Mouse (Mus musculus) heart, embryonic 13.5 days (tissue): ENCODE results near the gene Hnf1a. TPM values are rescaled to one million over a fixed set of nuclear protein-coding genes. Genes with fewer than 3 reads are reported as not detected.
A peak's percentile ranks its signal among the peaks of the same experiment; 100 is the strongest.

Experiments used
- ATAC-seq: fragments of 200-750 bp; cut with Nextera tagmentation; 2 replicates; pipeline ENCODE4 v1.8.0; 2017; ENCODE audit warnings: moderate TSS enrichment; ENCODE audit not compliant: insufficient number of reproducible peaks, low FRiP score, low TSS enrichment; ENCODE audit errors: extremely low read depth
- H3K27ac ChIP-seq: fragments of 300-500 bp; sonication (generic); replicated peaks from 2 replicates; pipeline ENCODE4 v1.5.1; 2015; ENCODE audit warnings: moderate library complexity, mild to moderate bottlenecking, inconsistent platforms
- H3K27me3 ChIP-seq: fragments of 300-500 bp; sonication (generic); replicated peaks from 2 replicates; pipeline ENCODE4 v1.6.1; 2015; ENCODE audit warnings: mild to moderate bottlenecking, inconsistent platforms
- H3K36me3 ChIP-seq: fragments of 300-500 bp; sonication (generic); 2 replicates; pipeline ENCODE4 v1.6.1; 2015; ENCODE audit warnings: mild to moderate bottlenecking, inconsistent platforms
- H3K4me1 ChIP-seq: fragments of 300-500 bp; sonication (generic); 2 replicates; pipeline ENCODE4 v1.6.1; 2015; ENCODE audit warnings: inconsistent platforms
- H3K4me2 ChIP-seq: fragments of 300-500 bp; sonication (generic); 2 replicates; pipeline ENCODE4 v1.6.1; 2015; ENCODE audit warnings: inconsistent platforms, mild to moderate bottlenecking, moderate library complexity
- H3K4me3 ChIP-seq: fragments of 300-500 bp; sonication (generic); 2 replicates; pipeline ENCODE4 v1.5.1; 2015; ENCODE audit warnings: moderate library complexity, mild to moderate bottlenecking, inconsistent platforms
- H3K9ac ChIP-seq: fragments of 300-500 bp; sonication (generic); 2 replicates; pipeline ENCODE4 v1.6.1; 2015; ENCODE audit warnings: inconsistent platforms, mild to moderate bottlenecking, moderate library complexity
- H3K9me3 ChIP-seq: fragments of 300-500 bp; sonication (generic); 2 replicates; pipeline ENCODE4 v1.6.1; 2016; ENCODE audit warnings: inconsistent platforms
- WGBS: fragments of 180-500 bp; shearing (Covaris S2); methylation state at CpG from one replicate; pipeline ENCODE4 v1.1.7; 2015; ENCODE audit warnings: mixed read lengths; 5-methylcytosine and 5-hydroxymethylcytosine counted together
- polyA plus RNA-seq: library from polyadenylated mRNA; unstranded; fragments of >200 nt; fragmentation: Nextera tagmentation; extraction: Ambion mirVana; gene quantifications from 2 replicates; pipeline ENCODE4 v1.2.1, GENCODE M21; 2015

Gene Hnf1a
- polyA plus RNA-seq, result 0.13 and 0.17 TPM in 2 replicates

- no peaks in the 10 kb centered on the region for H3K9me3 ChIP-seq
- no peak within 1 kb of the TSS for H3K4me3 ChIP-seq
- no peaks in the 10 kb centered on the region for H3K36me3 ChIP-seq
- H3K4me2 ChIP-seq, result no peak within 1 kb of the TSS
- no peak within 1 kb of the TSS for H3K27ac ChIP-seq
- H3K4me1 ChIP-seq, result peaks cover 4% of the 10 kb centered on the region
- H3K9ac ChIP-seq, result 0 out of 2 replicates have a peak within 1 kb of the TSS, but pooled peaks have one; percentile 33
- WGBS, result 80% methylated on average over 17 of the region's 17 CpGs
- no peak for ATAC-seq
- peaks cover 41% of the 10 kb centered on the region for H3K27me3 ChIP-seq
These were observed at the start of gene Hnf1a for GRCm38 (mm10) chr5:114970824-114971227. TSS of gene Hnf1a (minus strand) at chr5:114971094.

DNA sequence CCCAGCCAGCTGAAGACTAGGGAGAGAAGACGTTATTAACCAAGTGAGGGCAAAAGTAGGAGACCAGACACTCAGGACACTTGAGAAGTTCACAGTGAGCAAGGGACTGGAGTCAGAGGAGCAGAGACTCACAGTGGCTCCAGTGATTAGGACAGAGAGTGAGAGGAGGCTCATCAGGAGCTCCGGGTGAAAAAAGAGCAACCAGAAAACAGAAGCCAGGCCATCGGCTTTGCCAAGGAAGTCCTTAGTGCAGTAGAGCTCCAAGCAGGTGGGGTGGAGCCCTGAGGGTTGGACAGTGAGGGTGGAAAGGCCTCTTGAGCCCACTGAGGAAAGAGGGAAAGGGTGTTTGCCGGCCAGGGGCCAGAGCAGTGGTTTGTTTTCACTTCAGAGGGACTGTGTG, 47.9 kb upstream of the Hnf1a start:
- peaks cover 11% of the 10 kb centered on the region; the same call in 1 of the 2 replicates for H3K36me3 ChIP-seq
- no peak overlapping the region for H3K4me3 ChIP-seq
- H3K27me3 ChIP-seq, result no peaks in the 10 kb centered on the region
- H3K9me3 ChIP-seq, result no peaks in the 10 kb centered on the region
- H3K4me2 ChIP-seq, result peak overlapping the region; percentile 48
- peak overlapping the region; percentile 64 for H3K9ac ChIP-seq
- WGBS, result 17% methylated on average over 4 of the region's 4 CpGs
- H3K4me1 ChIP-seq, result peaks cover 55% of the 10 kb centered on the region
- ATAC-seq, result no peak
- H3K27ac ChIP-seq, result peak overlapping the region; percentile 71

- Histone ChIP-seq H3K4me1 (peaks cover 60% of the 10 kb centered on the region), H3K27me3 (no peaks in the 10 kb centered on the region), H3K9ac (peak overlapping the region; percentile 20; the same call in 1 of the 2 replicates), H3K27ac (peak overlapping the region; percentile 71), H3K9me3 (no peaks in the 10 kb centered on the region), H3K4me2 (peak overlapping the region; percentile 48), H3K4me3 (peak overlapping the region; percentile 10; the same call in 1 of the 2 replicates), H3K36me3 (peaks cover 11% of the 10 kb centered on the region; the same call in 1 of the 2 replicates)
- 6% methylated on average over 2 of the region's 2 CpGs for WGBS
- ATAC-seq, result no peak
These were observed 47.4 kb upstream of the Hnf1a start for GRCm38 (mm10) chr5:115018270-115018669.

DNA sequence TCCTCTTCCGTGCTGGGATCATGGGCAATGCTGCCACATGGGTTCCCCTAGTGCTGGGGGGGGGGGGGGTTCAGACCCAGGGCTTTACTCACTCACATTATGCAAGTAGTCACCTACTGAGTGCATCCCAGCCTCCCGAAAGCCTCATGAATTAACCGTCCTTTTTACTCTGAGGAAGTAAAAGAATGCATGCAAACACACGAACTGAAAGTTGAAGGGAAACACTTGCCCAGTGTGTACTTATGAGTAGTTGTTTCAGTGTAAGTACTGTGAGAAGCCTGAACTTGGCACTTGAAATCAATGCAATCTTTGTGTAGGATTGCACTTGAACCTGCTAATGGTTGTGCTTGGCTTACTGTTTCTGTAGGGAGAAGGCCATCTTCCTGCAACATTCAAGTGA, 44.2 kb upstream of the Hnf1a start:
- H3K27ac ChIP-seq, result peak overlapping the region; percentile 32
- no peaks in the 10 kb centered on the region for H3K9me3 ChIP-seq
- H3K36me3 ChIP-seq, result peaks cover 4% of the 10 kb centered on the region; the same call in 1 of the 2 replicates
- H3K27me3 ChIP-seq, result no peaks in the 10 kb centered on the region
- peak overlapping the region; percentile 53 for H3K4me2 ChIP-seq
- H3K4me1 ChIP-seq, result peaks cover 77% of the 10 kb centered on the region
- WGBS, result 38% methylated on average over 4 of the region's 4 CpGs
- H3K9ac ChIP-seq, result 0 out of 2 replicates have a peak overlapping the region, but pooled peaks have one; percentile 14
- no peak for ATAC-seq
- H3K4me3 ChIP-seq, result no peak overlapping the region

DNA sequence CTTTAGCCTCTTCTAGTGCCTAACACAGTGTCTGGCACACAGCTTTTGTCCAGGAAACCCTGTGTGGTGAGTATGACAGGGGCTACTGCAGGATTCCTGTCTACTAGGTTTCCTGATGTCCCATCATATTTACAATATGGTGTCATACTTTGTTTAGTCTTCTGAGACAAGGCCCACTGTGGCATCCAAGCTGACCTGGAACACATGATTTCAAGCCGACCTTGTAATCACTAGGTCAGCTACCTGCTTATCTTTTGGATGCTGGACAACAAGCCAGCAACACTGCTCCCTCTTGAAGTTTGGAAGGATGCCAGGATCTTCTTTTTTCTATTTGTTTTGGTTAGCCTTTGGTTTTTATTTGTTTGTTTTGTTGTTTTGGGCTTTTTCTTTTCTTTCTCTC, 43.7 kb upstream of the Hnf1a start:
- 0 out of 2 replicates have a peak overlapping the region, but pooled peaks have one; percentile 44 for H3K9ac ChIP-seq
- H3K27me3 ChIP-seq, result no peaks in the 10 kb centered on the region
- H3K4me3 ChIP-seq, result peak overlapping the region; percentile 10
- H3K4me1 ChIP-seq, result peaks cover 78% of the 10 kb centered on the region
- peak overlapping the region; percentile 53 for H3K4me2 ChIP-seq
- peaks cover 4% of the 10 kb centered on the region; the same call in 1 of the 2 replicates for H3K36me3 ChIP-seq
- 7% methylated on average over 1 of the region's 1 CpGs for WGBS
- ATAC-seq, result no peak
- H3K9me3 ChIP-seq, result no peaks in the 10 kb centered on the region
- peak overlapping the region; percentile 72 for H3K27ac ChIP-seq

DNA sequence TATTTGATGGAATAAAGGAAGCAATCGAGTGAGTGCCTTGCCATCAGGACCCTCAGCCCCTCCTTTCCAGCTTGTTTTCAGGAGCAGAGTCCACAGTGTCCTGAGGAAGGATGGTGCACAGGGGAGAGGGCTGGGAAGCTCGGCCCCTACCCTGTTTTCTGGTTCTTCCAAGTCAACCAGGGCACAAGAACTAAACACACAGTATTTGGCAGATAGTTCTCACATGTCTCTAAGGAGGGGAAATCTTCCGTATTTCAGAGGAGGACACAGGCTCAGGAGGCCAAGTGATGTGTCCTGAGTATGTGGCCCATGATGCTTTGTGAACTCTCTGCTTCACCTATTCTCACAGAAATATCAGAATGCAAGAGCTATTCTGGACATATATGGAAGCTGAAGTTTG, 42.5 kb upstream of the Hnf1a start:
- Histone ChIP-seq H3K4me2 (peak overlapping the region; percentile 90), H3K9me3 (no peaks in the 10 kb centered on the region), H3K36me3 (peaks cover 4% of the 10 kb centered on the region; the same call in 1 of the 2 replicates), H3K4me3 (peak overlapping the region; percentile 92), H3K4me1 (peaks cover 67% of the 10 kb centered on the region), H3K27ac (no peak overlapping the region), H3K27me3 (no peaks in the 10 kb centered on the region), H3K9ac (peak overlapping the region; percentile 100)
- WGBS, result 76% methylated on average over 3 of the region's 3 CpGs
- no peak for ATAC-seq

DNA sequence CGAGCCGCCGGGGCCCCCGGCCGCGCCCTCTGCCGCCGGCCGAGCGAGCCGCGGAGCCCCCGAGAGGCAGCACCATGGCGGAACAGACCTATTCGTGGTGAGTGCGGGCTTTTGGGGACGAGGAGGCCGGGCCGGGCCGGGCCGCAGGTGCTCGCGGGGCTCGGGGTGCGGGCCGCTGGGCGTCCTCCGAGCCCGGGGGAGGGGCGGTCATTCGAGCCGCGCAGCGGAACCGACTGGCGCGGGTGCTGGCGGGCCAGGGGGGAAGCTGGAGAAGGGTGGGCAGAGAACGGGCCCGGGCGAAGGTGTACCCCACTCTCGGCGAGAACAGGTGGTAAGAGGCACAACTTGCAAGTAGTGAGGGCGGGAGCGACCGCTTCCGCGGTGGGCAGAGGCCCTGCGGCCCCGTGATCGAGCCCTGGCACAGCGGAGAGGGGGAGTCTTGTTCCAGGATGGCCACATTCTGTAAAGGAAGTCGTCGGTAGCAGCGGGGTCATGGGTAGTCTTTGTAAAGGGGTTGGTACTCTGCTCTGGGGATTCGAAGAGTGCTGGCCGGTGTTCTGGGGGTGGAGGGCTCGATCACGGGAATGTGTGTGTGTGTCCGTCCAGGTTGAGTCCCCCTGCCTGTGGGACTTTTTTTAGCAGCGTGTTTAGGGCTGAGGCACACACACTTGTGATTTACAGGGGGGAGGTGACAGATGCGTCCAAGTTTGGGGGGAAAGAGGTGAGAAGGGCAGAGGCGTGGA, 40.8 kb upstream of the Hnf1a start:
- Histone ChIP-seq H3K27ac (peak overlapping the region; percentile 92), H3K4me2 (peak overlapping the region; percentile 90), H3K9me3 (no peaks in the 10 kb centered on the region), H3K4me3 (peak overlapping the region; percentile 92), H3K4me1 (peaks cover 49% of the 10 kb centered on the region), H3K36me3 (peaks cover 3% of the 10 kb centered on the region; the same call in 1 of the 2 replicates), H3K9ac (peak overlapping the region; percentile 100), H3K27me3 (no peaks in the 10 kb centered on the region)
- ATAC-seq, result peak; percentile 40; the same call in 1 of the 2 replicates
- WGBS, result under 1% methylated on average over 61 of the region's 63 CpGs

GRCm38 (mm10) chr5:115011217-115011518, 40.3 kb upstream of the Hnf1a start:
- Histone ChIP-seq H3K36me3 (no peaks in the 10 kb centered on the region), H3K27me3 (no peaks in the 10 kb centered on the region), H3K4me1 (peaks cover 48% of the 10 kb centered on the region), H3K4me3 (peak overlapping the region; percentile 92), H3K9me3 (no peaks in the 10 kb centered on the region), H3K9ac (peak overlapping the region; percentile 100), H3K4me2 (peak overlapping the region; percentile 90), H3K27ac (peak overlapping the region; percentile 92)
- under 1% methylated on average over 36 of the region's 57 CpGs for WGBS
- ATAC-seq, result peak; percentile 28; the same call in 1 of the 2 replicates

GRCm38 (mm10) chr5:115010577-115011216, 39.8 kb upstream of the Hnf1a start, which contains the start of gene Sppl3:
TSS of gene Sppl3 (plus strand) at chr5:115011137.
- H3K4me3 ChIP-seq, result peak within 1 kb of the TSS; percentile 92
- no peaks in the 10 kb centered on the region for H3K9me3 ChIP-seq
- no peaks in the 10 kb centered on the region for H3K27me3 ChIP-seq
- H3K27ac ChIP-seq, result peak within 1 kb of the TSS; percentile 92
- H3K9ac ChIP-seq, result peak within 1 kb of the TSS; percentile 100
- H3K4me1 ChIP-seq, result peaks cover 44% of the 10 kb centered on the region
- peak within 1 kb of the TSS; percentile 92 for H3K4me2 ChIP-seq
- no peaks in the 10 kb centered on the region for H3K36me3 ChIP-seq
- peak; percentile 88 for ATAC-seq
- WGBS, result 1% methylated on average over 47 of the region's 65 CpGs

- H3K4me2 ChIP-seq, result peak overlapping the region; percentile 92
- no peak for ATAC-seq
- no peaks in the 10 kb centered on the region for H3K27me3 ChIP-seq
- H3K4me1 ChIP-seq, result peaks cover 37% of the 10 kb centered on the region
- no peaks in the 10 kb centered on the region for H3K9me3 ChIP-seq
- peak overlapping the region; percentile 92 for H3K4me3 ChIP-seq
- no peak overlapping the region; the same call in 1 of the 2 replicates for H3K27ac ChIP-seq
- WGBS, result 29% methylated on average over 3 of the region's 3 CpGs
- no peaks in the 10 kb centered on the region for H3K36me3 ChIP-seq
- peak overlapping the region; percentile 100 for H3K9ac ChIP-seq
These were observed 39.1 kb upstream of the Hnf1a start for GRCm38 (mm10) chr5:115009961-115010360.

- no peak overlapping the region for H3K4me2 ChIP-seq
- no peak overlapping the region for H3K27ac ChIP-seq
- H3K4me3 ChIP-seq, result no peak overlapping the region
- H3K9me3 ChIP-seq, result no peaks in the 10 kb centered on the region
- no peak overlapping the region for H3K9ac ChIP-seq
- no peaks in the 10 kb centered on the region for H3K27me3 ChIP-seq
- WGBS, result 81% methylated on average over 6 of the region's 6 CpGs
- H3K4me1 ChIP-seq, result peaks cover 28% of the 10 kb centered on the region
- no peaks in the 10 kb centered on the region for H3K36me3 ChIP-seq
- no peak for ATAC-seq
These were observed 38.2 kb upstream of the Hnf1a start for GRCm38 (mm10) chr5:115009143-115009542.
